Mouse (Mus musculus): ENCODE data around the gene Klc3.
A peak's percentile ranks its signal among the peaks of the same experiment; 100 is the strongest.

Klc3 gene

GRCm38 (mm10) chr7:19410766-19411344 is 7.0 kb upstream of the Klc3 start:
- DNase-seq (ENCODE audit: inconsistent age in 2 of 2, low spot score in 1 of 2) = peak; percentile 75 to 87

GRCm38 (mm10) chr7:19409753-19410152 is 5.8 kb upstream of the Klc3 start:
- DNase-seq (ENCODE audit: inconsistent age in 2 of 2, low spot score in 1 of 2) = no peak

- DNase-seq (ENCODE audit: inconsistent age in 2 of 2, low spot score in 1 of 2) = peak; percentile 76 to 95
These were observed 1.5 kb upstream of the Klc3 start for GRCm38 (mm10) chr7:19405417-19405816.

- no peak for DNase-seq (ENCODE audit: inconsistent age in 2 of 2, low spot score in 1 of 2)
These were observed 572 bp upstream of the Klc3 start, which contains the start of gene Ckm for GRCm38 (mm10) chr7:19404476-19404875. Gene Ckm (plus strand): TSS chr7:19404776.

- no peak for DNase-seq (ENCODE audit: inconsistent age in 2 of 2, low spot score in 1 of 2)
These were observed 1.3 kb downstream of the Klc3 start for GRCm38 (mm10) chr7:19402535-19403112.

GRCm38 (mm10) chr7:19400946-19401345 is 3.0 kb downstream of the Klc3 start:
- no peak for DNase-seq (ENCODE audit: inconsistent age in 2 of 2, low spot score in 1 of 2)

- DNase-seq (ENCODE audit: inconsistent age in 2 of 2, low spot score in 1 of 2) = peak; percentile 83
These were observed 4.2 kb downstream of the Klc3 start for GRCm38 (mm10) chr7:19399496-19400280.

GRCm38 (mm10) chr7:19394484-19394883 is 9.4 kb downstream of the Klc3 start:
- DNase-seq (ENCODE audit: inconsistent age in 2 of 2, low spot score in 1 of 2) = no peak

GRCm38 (mm10) chr7:19388699-19389413 is 15.0 kb downstream of the Klc3 start:
- DNase-seq (ENCODE audit: inconsistent age in 2 of 2, low spot score in 1 of 2) = no peak

GRCm38 (mm10) chr7:19383708-19384107 is 20.2 kb downstream of the Klc3 start:
- DNase-seq (ENCODE audit: inconsistent age in 2 of 2, low spot score in 1 of 2) = peak; percentile 68 to 69

- DNase-seq (ENCODE audit: inconsistent age in 2 of 2, low spot score in 1 of 2) = no peak
These were observed 21.8 kb downstream of the Klc3 start for GRCm38 (mm10) chr7:19382166-19382541.

- DNase-seq (ENCODE audit: inconsistent age in 2 of 2, low spot score in 1 of 2) = peak; percentile 99
These were observed 22.3 kb downstream of the Klc3 start, which contains the start of gene Ercc2 for GRCm38 (mm10) chr7:19381377-19382165. Gene Ercc2 (plus strand): TSS chr7:19382010.

- DNase-seq (ENCODE audit: inconsistent age in 2 of 2, low spot score in 1 of 2) = no peak
These were observed 25.9 kb downstream of the Klc3 start for GRCm38 (mm10) chr7:19378049-19378448.

GRCm38 (mm10) chr7:19376019-19376418 is 27.9 kb downstream of the Klc3 start:
- DNase-seq (ENCODE audit: inconsistent age in 2 of 2, low spot score in 1 of 2) = no peak

GRCm38 (mm10) chr7:19375368-19375767 is 28.5 kb downstream of the Klc3 start:
- DNase-seq (ENCODE audit: inconsistent age in 2 of 2, low spot score in 1 of 2) = no peak

- no peak for DNase-seq (ENCODE audit: inconsistent age in 2 of 2, low spot score in 1 of 2)
These were observed 30.5 kb downstream of the Klc3 start for GRCm38 (mm10) chr7:19373367-19373766.

- peak; percentile 61 to 81 for DNase-seq (ENCODE audit: inconsistent age in 2 of 2, low spot score in 1 of 2)
These were observed 34.0 kb downstream of the Klc3 start for GRCm38 (mm10) chr7:19369823-19370425.

- peak; percentile 69 to 85 for DNase-seq (ENCODE audit: inconsistent age in 2 of 2, low spot score in 1 of 2)
These were observed 35.5 kb downstream of the Klc3 start for GRCm38 (mm10) chr7:19368380-19368779.

GRCm38 (mm10) chr7:19365376-19365775 is 38.5 kb downstream of the Klc3 start:
- no peak for DNase-seq (ENCODE audit: inconsistent age in 2 of 2, low spot score in 1 of 2)

- peak; percentile 79 to 92 for DNase-seq (ENCODE audit: inconsistent age in 2 of 2, low spot score in 1 of 2)
These were observed 40.0 kb downstream of the Klc3 start for GRCm38 (mm10) chr7:19363881-19364280.

Data from adrenal gland, adult (tissue).